Comparison of ENCODE assay signal across 8 mouse cellular contexts in the genomic region with DNA sequence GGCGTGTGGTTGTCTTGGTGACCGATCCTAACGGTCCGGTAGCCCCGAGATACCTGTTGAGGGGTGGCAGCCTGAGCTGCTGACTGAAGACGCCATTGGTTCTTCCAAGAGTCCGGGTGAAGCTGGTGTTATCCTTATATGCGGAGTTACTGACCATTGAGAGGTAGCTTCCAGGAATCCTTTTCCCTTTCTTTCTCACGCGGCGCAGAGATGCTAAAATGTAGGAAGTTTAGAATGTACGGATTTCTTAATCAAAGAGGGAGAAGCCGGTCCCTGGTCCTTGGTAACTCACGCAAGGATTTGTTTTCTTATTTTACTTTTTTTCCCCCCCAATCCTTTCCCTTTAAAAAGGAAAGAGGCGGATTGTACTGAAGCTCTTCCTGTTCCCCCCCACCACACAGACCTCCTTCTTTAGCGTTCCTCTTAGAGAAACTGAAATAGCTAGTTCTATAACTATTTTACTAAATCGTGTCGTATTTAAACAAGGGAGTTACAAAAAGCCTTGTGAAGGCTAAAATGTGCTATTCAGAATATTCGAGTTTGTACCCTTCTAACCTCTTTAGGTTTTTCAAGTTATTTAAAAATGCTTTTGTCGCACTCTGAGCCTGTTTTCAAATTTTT. TPM values are rescaled to one million over a fixed set of nuclear protein-coding genes. Genes with fewer than 3 reads are reported as not detected.
DNase-seq lines count a peak whose midpoint lies in the region; ATAC-seq and TF ChIP-seq lines count a peak whose summit lies in the region.

No protein-coding gene starts in this region.

- no peak for DNase-seq in kidney, postnatal 25 days
- DNase-seq in brain, embryonic 18.5 days (ENCODE audit: low read depth, low spot score), result peak; percentile 10
- no peak for DNase-seq in forebrain, postnatal 0 days
- no peak for DNase-seq in stomach, postnatal 0 days (ENCODE audit: low spot score)
- DNase-seq in gastrocnemius, postnatal 10 days, result no peak
- DNase-seq in layer of hippocampus, postnatal 10 days (ENCODE audit: low spot score in 2 of 2), result no peak

- no peaks in the 10 kb centered on the region for H3K27me3 ChIP-seq in kidney, embryonic 16.5 days (ENCODE audit: insufficient read depth, low read length)
- no peaks in the 10 kb centered on the region for H3K27me3 ChIP-seq in forebrain, postnatal 0 days (ENCODE audit: insufficient read depth, low read length)
- no peaks in the 10 kb centered on the region for H3K27me3 ChIP-seq in liver, embryonic 16.5 days (ENCODE audit: control insufficient read depth, insufficient read depth, low read depth, low read length)
- H3K27me3 ChIP-seq in stomach, postnatal 0 days (ENCODE audit: control insufficient read depth, insufficient read depth, low read length), result no peaks in the 10 kb centered on the region

- H3K4me3 ChIP-seq in kidney, embryonic 16.5 days (ENCODE audit: low read length), result peak overlapping the region; percentile 97
- H3K4me3 ChIP-seq in forebrain, postnatal 0 days (ENCODE audit: low read depth, low read length), result peak overlapping the region; percentile 96
- peak overlapping the region; percentile 99 for H3K4me3 ChIP-seq in liver, embryonic 16.5 days (ENCODE audit: low read depth, low read length)
- H3K4me3 ChIP-seq in stomach, postnatal 0 days (ENCODE audit: low read depth, low read length), result peak overlapping the region; percentile 94

- WGBS in kidney, embryonic 16.5 days, result 5% methylated on average over 20 of the region's 20 CpGs
- WGBS in forebrain, postnatal 0 days, result 7% methylated on average over 20 of the region's 20 CpGs
- 4% methylated on average over 20 of the region's 20 CpGs for WGBS in liver, embryonic 16.5 days (ENCODE audit: insufficient replicate concordance)
- 5% methylated on average over 20 of the region's 20 CpGs for WGBS in stomach, postnatal 0 days

- H3K27ac ChIP-seq in kidney, embryonic 16.5 days (ENCODE audit: low read length), result no peak overlapping the region
- peak overlapping the region; percentile 57; the same call in 1 of the 2 replicates for H3K27ac ChIP-seq in forebrain, postnatal 0 days (ENCODE audit: low read depth, low read length)
- H3K27ac ChIP-seq in liver, embryonic 16.5 days (ENCODE audit: low read length), result peak overlapping the region; percentile 58
- no peak overlapping the region for H3K27ac ChIP-seq in stomach, postnatal 0 days (replicated peaks)

- H3K4me1 ChIP-seq in kidney, embryonic 16.5 days (ENCODE audit: insufficient read depth, low read length), result peaks cover 14% of the 10 kb centered on the region
- H3K4me1 ChIP-seq in forebrain, postnatal 0 days (ENCODE audit: insufficient read depth), result peaks cover 7% of the 10 kb centered on the region
- peaks cover 12% of the 10 kb centered on the region for H3K4me1 ChIP-seq in liver, embryonic 16.5 days (ENCODE audit: control insufficient read depth, low read depth, low read length)
- H3K4me1 ChIP-seq in stomach, postnatal 0 days (replicated peaks; ENCODE audit: control insufficient read depth, insufficient read depth), result 0 out of 2 replicates have a peak, but pooled peaks cover 3% of the 10 kb centered on the region

- ATAC-seq in kidney, embryonic 16.5 days (ENCODE audit: low FRiP score, low TSS enrichment), result no peak; the same call in 1 of the 2 replicates
- ATAC-seq in forebrain, postnatal 0 days, result peak; percentile 54
- ATAC-seq in liver, embryonic 16.5 days (ENCODE audit: low read depth), result no peak
- ATAC-seq in stomach, postnatal 0 days (ENCODE audit: low FRiP score, low TSS enrichment), result no peak

- peak overlapping the region; percentile 64 for H3K4me2 ChIP-seq in kidney, embryonic 16.5 days (replicated peaks; ENCODE audit: low read depth, low read length)
- H3K4me2 ChIP-seq in forebrain, postnatal 0 days (ENCODE audit: low read depth), result peak overlapping the region; percentile 44
- H3K4me2 ChIP-seq in liver, embryonic 16.5 days (ENCODE audit: low read depth, low read length), result peak overlapping the region; percentile 72
- H3K4me2 ChIP-seq in stomach, postnatal 0 days (replicated peaks; ENCODE audit: low read depth), result peak overlapping the region; percentile 49

- peak overlapping the region; percentile 85 for H3K9ac ChIP-seq in kidney, embryonic 16.5 days (replicated peaks; ENCODE audit: low read length)
- peak overlapping the region; percentile 95 for H3K9ac ChIP-seq in forebrain, postnatal 0 days
- peak overlapping the region; percentile 76 for H3K9ac ChIP-seq in liver, embryonic 16.5 days (ENCODE audit: low read depth, low read length)
- peak overlapping the region; percentile 23 for H3K9ac ChIP-seq in stomach, postnatal 0 days (ENCODE audit: low read length)

- TF ChIP-seq CTCF in forebrain, postnatal 0 days (IDR thresholded peaks at IDR 0.05; ENCODE audit: low read depth), result no peak
- no peak for TF ChIP-seq CTCF in stomach, postnatal 0 days (IDR thresholded peaks at IDR 0.05; ENCODE audit: low read depth)

- TF ChIP-seq EP300 in stomach, postnatal 0 days (optimal IDR thresholded peaks at IDR 0.05), result peak; percentile 70

- H3K36me3 ChIP-seq in kidney, embryonic 16.5 days (ENCODE audit: insufficient read depth, low read length), result peaks cover 36% of the 10 kb centered on the region
- peaks cover 31% of the 10 kb centered on the region for H3K36me3 ChIP-seq in forebrain, postnatal 0 days (ENCODE audit: insufficient read depth)
- peaks cover 5% of the 10 kb centered on the region; the same call in 1 of the 2 replicates for H3K36me3 ChIP-seq in liver, embryonic 16.5 days (ENCODE audit: control insufficient read depth, insufficient read depth)
- H3K36me3 ChIP-seq in stomach, postnatal 0 days (ENCODE audit: control insufficient read depth, insufficient read depth, low read length), result peaks cover 7% of the 10 kb centered on the region

- H3K9me3 ChIP-seq in kidney, embryonic 16.5 days (ENCODE audit: low read length), result no peaks in the 10 kb centered on the region
- H3K9me3 ChIP-seq in forebrain, postnatal 0 days (ENCODE audit: low read length), result no peaks in the 10 kb centered on the region
- no peaks in the 10 kb centered on the region for H3K9me3 ChIP-seq in liver, embryonic 16.5 days (replicated peaks; ENCODE audit: control insufficient read depth, low read length)
- no peaks in the 10 kb centered on the region for H3K9me3 ChIP-seq in stomach, postnatal 0 days (ENCODE audit: control insufficient read depth, low read length)

RNA-seq across cellular contexts. Expression of a gene that starts 0.5 kb away (rescaled TPM):
- 28.4 and 31.1 TPM in 2 replicates for polyA plus RNA-seq in kidney, embryonic 16.5 days (2015; fragmentation: Nextera tagmentation; extraction: Ambion mirVana)
- 25.3 and 28.0 TPM in 2 replicates for total RNA-seq in forebrain, postnatal 0 days (2014; rRNA removed)
- polyA plus RNA-seq in forebrain, postnatal 0 days (2015; fragmentation: Nextera tagmentation; extraction: Ambion mirVana), result 22.5 and 26.3 TPM in 2 replicates
- polyA plus RNA-seq in liver, embryonic 16.5 days (2015; fragmentation: Nextera tagmentation; extraction: Ambion mirVana), result 9.9 and 10.6 TPM in 2 replicates
- polyA plus RNA-seq in stomach, postnatal 0 days (2015; fragmentation: Nextera tagmentation; extraction: Ambion mirVana), result 11.1 and 12.0 TPM in 2 replicates
- total RNA-seq in gastrocnemius, postnatal 10 days (2021), result 10 to 100 TPM; 17.7 to 20.0 TPM
- total RNA-seq in layer of hippocampus, postnatal 10 days (2021), result 10 to 100 TPM; 28.1 to 29.5 TPM

RNA-seq across cellular contexts. Expression of a gene that starts 0.9 kb away (rescaled TPM):
- 18.4 and 20.3 TPM in 2 replicates for polyA plus RNA-seq in kidney, embryonic 16.5 days (2015; fragmentation: Nextera tagmentation; extraction: Ambion mirVana)
- 18.8 and 20.6 TPM in 2 replicates for total RNA-seq in forebrain, postnatal 0 days (2014; rRNA removed)
- 9.3 and 12.6 TPM in 2 replicates for polyA plus RNA-seq in forebrain, postnatal 0 days (2015; fragmentation: Nextera tagmentation; extraction: Ambion mirVana)
- 5.1 and 5.5 TPM in 2 replicates for polyA plus RNA-seq in liver, embryonic 16.5 days (2015; fragmentation: Nextera tagmentation; extraction: Ambion mirVana)
- polyA plus RNA-seq in stomach, postnatal 0 days (2015; fragmentation: Nextera tagmentation; extraction: Ambion mirVana), result 6.1 and 7.6 TPM in 2 replicates
- 10 to 100 TPM; 10.0 to 13.1 TPM for total RNA-seq in gastrocnemius, postnatal 10 days (2021)
- total RNA-seq in layer of hippocampus, postnatal 10 days (2021), result 10 to 100 TPM; 12.7 to 15.4 TPM

RNA-seq across cellular contexts. Expression of a gene that starts 54.1 kb away (rescaled TPM):
- 66.0 and 83.6 TPM in 2 replicates for polyA plus RNA-seq in kidney, embryonic 16.5 days (2015; fragmentation: Nextera tagmentation; extraction: Ambion mirVana)
- total RNA-seq in forebrain, postnatal 0 days (2014; rRNA removed), result 3.7 and 4.2 TPM in 2 replicates
- 4.4 and 7.0 TPM in 2 replicates for polyA plus RNA-seq in forebrain, postnatal 0 days (2015; fragmentation: Nextera tagmentation; extraction: Ambion mirVana)
- polyA plus RNA-seq in liver, embryonic 16.5 days (2015; fragmentation: Nextera tagmentation; extraction: Ambion mirVana), result 23.7 and 24.7 TPM in 2 replicates
- 12.4 and 13.8 TPM in 2 replicates for polyA plus RNA-seq in stomach, postnatal 0 days (2015; fragmentation: Nextera tagmentation; extraction: Ambion mirVana)
- total RNA-seq in gastrocnemius, postnatal 10 days (2021), result 1 to 10 TPM; 3.6 to 4.4 TPM
- total RNA-seq in layer of hippocampus, postnatal 10 days (2021), result 1 to 10 TPM; 4.0 to 5.0 TPM

RNA-seq across cellular contexts. Expression of a gene that starts 54.1 kb away (rescaled TPM):
- 64.9 and 73.1 TPM in 2 replicates for polyA plus RNA-seq in kidney, embryonic 16.5 days (2015; fragmentation: Nextera tagmentation; extraction: Ambion mirVana)
- total RNA-seq in forebrain, postnatal 0 days (2014; rRNA removed), result 131 and 133 TPM in 2 replicates
- 104 and 114 TPM in 2 replicates for polyA plus RNA-seq in forebrain, postnatal 0 days (2015; fragmentation: Nextera tagmentation; extraction: Ambion mirVana)
- polyA plus RNA-seq in liver, embryonic 16.5 days (2015; fragmentation: Nextera tagmentation; extraction: Ambion mirVana), result 45.7 and 52.1 TPM in 2 replicates
- 52.8 and 55.8 TPM in 2 replicates for polyA plus RNA-seq in stomach, postnatal 0 days (2015; fragmentation: Nextera tagmentation; extraction: Ambion mirVana)
- total RNA-seq in gastrocnemius, postnatal 10 days (2021), result 10 to 100 TPM; 22.5 to 26.6 TPM
- 10 to 100 TPM; 50.2 to 51.7 TPM for total RNA-seq in layer of hippocampus, postnatal 10 days (2021)

Comparison
In these comparisons a context has a peak if more than half of its experiments do, and no peak if none do; other contexts are left out.
1. H3K27ac ChIP-seq: peak in forebrain, postnatal 0 days (single experiment) and liver, embryonic 16.5 days (single experiment); none in kidney, embryonic 16.5 days (single experiment) and stomach, postnatal 0 days (single experiment).
2. H3K9ac ChIP-seq: peak in every context shown above with its lines; median percentile 95 in forebrain, postnatal 0 days; 85 in kidney, embryonic 16.5 days; 76 in liver, embryonic 16.5 days; 23 in stomach, postnatal 0 days.
3. Peak in every context shown above with its lines, with median percentiles within 50 percentile points of each other: H3K4me2 ChIP-seq and H3K4me3 ChIP-seq.